Mouse (Mus musculus) neural tube, embryonic 13.5 days (tissue): ENCODE results near the gene Cfap43. TPM values are rescaled to one million over a fixed set of nuclear protein-coding genes. Genes with fewer than 3 reads are reported as not detected.

Experiments
- ATAC-seq: fragments of 200-750 bp; cut with Nextera tagmentation; 2 replicates; pipeline ENCODE4 v1.8.0; 2017; ENCODE audit warnings: low read depth, mild to moderate bottlenecking, moderate TSS enrichment, moderate library complexity
- H3K27ac ChIP-seq: fragments of 300-500 bp; sonication (generic); replicated peaks from 2 replicates; pipeline ENCODE4 v1.5.1; 2015; ENCODE audit warnings: moderate library complexity, mild to moderate bottlenecking, inconsistent platforms
- H3K27me3 ChIP-seq: fragments of 300-500 bp; sonication (generic); 2 replicates; pipeline ENCODE4 v1.6.1; 2015; ENCODE audit warnings: mild to moderate bottlenecking, inconsistent platforms
- H3K36me3 ChIP-seq: fragments of 300-500 bp; sonication (generic); 2 replicates; pipeline ENCODE4 v1.6.1; 2015; ENCODE audit warnings: mild to moderate bottlenecking, inconsistent platforms
- H3K4me1 ChIP-seq: fragments of 300-500 bp; sonication (generic); replicated peaks from 2 replicates; pipeline ENCODE4 v1.6.1; 2015; ENCODE audit warnings: inconsistent platforms
- H3K4me2 ChIP-seq: fragments of 300-500 bp; sonication (generic); 2 replicates; pipeline ENCODE4 v1.6.1; 2015; ENCODE audit warnings: inconsistent platforms, mild to moderate bottlenecking, moderate library complexity
- H3K4me3 ChIP-seq: fragments of 300-500 bp; sonication (generic); 2 replicates; pipeline ENCODE4 v1.5.1; 2015; ENCODE audit warnings: mild to moderate bottlenecking, inconsistent platforms
- H3K9ac ChIP-seq: fragments of 300-500 bp; sonication (generic); 2 replicates; pipeline ENCODE4 v1.6.1; 2015; ENCODE audit warnings: moderate library complexity, mild to moderate bottlenecking, inconsistent platforms
- H3K9me3 ChIP-seq: fragments of 300-500 bp; sonication (generic); 2 replicates; pipeline ENCODE4 v1.6.1; 2016; ENCODE audit warnings: inconsistent platforms
- WGBS: fragments of 180-500 bp; shearing (Covaris S2); methylation state at CpG from one replicate; pipeline ENCODE4 v1.1.7; 2015; 5-methylcytosine and 5-hydroxymethylcytosine counted together
- polyA plus RNA-seq: library from polyadenylated mRNA; unstranded; fragments of >200 nt; fragmentation: Nextera tagmentation; extraction: Ambion mirVana; gene quantifications from 2 replicates; pipeline ENCODE4 v1.2.1, GENCODE M21; 2015

The Cfap43 gene
- 0.28 and 0.47 TPM in 2 replicates for polyA plus RNA-seq

DNA sequence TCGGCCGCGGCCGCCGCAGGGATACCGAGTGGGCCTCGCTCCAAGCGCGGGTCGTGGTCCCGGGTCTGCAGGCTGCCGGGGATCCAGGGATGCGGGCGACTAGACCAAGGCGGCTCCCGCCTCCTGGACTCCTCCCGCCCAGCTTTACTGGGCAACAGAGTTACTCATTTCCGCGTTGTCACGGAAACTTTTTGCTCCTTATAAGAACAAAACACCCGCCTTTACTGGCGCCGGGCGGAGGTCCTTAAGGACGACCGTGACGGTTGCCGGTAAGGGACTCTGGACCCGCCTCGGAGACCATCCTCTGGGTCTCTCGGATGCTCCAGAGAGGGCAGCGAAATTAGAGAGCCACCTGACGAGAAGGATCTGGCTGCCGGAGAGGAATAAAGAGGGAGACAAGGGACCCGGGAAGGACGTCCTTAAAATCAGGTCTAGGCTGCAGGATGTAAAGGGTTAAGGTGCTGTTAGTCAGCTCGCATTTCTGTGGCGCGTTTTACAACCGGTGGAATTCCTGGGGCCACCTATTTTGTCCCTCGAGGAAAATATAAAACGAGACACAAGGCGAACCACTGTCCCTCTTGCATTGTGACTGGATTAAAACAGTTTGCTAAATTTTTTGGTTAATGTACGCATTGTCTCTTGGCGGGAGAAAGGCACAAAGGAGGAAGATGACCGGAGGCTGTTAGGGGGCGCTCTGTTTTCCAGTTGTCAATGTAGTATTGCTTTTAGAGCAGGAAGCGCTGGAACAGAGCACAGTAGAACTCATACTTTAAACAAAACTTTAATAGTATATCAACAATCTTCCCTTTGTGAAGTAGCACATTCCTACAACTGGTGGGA, at the start of gene Cfap43, which contains the start of gene Itprip:
Gene Cfap43, minus strand, starts transcription at position 162 of the 840 bp plus-strand sequence.
Gene Itprip, minus strand, starts transcription at position 174 of the 840 bp plus-strand sequence.
- H3K4me1 ChIP-seq, result peaks cover 33% of the 10 kb centered on the region
- peak within 1 kb of the TSS; percentile 85 for H3K27ac ChIP-seq
- WGBS, result under 1% methylated on average over 48 of the region's 48 CpGs
- peak; percentile 77 for ATAC-seq
- no peaks in the 10 kb centered on the region for H3K36me3 ChIP-seq
- H3K4me2 ChIP-seq, result peak within 1 kb of the TSS; percentile 87
- no peaks in the 10 kb centered on the region for H3K9me3 ChIP-seq
- H3K9ac ChIP-seq, result peak within 1 kb of the TSS; percentile 75
- H3K4me3 ChIP-seq, result peak within 1 kb of the TSS; percentile 62
- H3K27me3 ChIP-seq, result no peaks in the 10 kb centered on the region

DNA sequence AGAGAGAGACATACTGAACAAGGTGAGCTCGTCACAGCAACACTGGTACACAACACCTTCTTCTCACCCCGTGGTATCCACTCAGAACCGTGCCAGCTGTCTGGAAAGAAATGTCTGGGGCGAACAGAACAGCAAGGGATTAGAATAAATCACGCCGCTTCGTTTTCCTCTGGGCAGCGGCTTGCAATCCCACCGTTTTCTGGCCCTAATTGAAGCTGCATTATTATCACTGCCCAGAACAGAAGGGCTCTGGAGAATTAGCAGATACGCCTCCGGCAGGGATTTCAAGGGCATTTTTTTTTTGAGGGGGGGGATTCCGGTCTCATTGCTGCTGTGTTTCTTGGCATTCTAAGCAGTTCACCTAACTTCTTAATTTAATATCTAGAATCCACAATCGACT, 39.1 kb upstream of the Cfap43 start:
- Histone ChIP-seq H3K4me2 (no peak overlapping the region), H3K4me1 (0 out of 2 replicates have a peak, but pooled peaks cover 7% of the 10 kb centered on the region), H3K27ac (no peak overlapping the region), H3K4me3 (no peak overlapping the region), H3K27me3 (no peaks in the 10 kb centered on the region), H3K9me3 (no peaks in the 10 kb centered on the region), H3K36me3 (no peaks in the 10 kb centered on the region), H3K9ac (no peak overlapping the region)
- no peak for ATAC-seq
- 54% methylated on average over 13 of the region's 13 CpGs for WGBS

DNA sequence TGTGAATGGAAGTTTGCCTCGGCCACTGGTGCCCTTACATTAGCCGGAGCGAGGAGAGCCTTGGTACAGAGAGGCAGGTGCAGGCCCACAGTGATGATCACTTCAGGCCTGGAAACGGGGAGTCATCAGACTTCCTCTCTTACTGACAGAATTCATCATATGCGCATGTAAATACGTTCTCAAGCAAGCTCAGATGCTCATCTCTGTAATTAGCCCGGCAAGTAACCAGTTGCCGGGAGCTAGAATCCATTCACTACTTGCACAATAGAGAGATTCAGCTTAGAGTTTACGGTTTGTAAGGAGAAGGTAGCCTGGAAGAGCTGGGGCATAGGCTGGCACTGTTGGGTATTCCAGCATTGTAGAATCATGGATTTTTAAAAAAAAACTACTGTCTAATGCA, 34.1 kb upstream of the Cfap43 start:
- WGBS, result 41% methylated on average over 9 of the region's 9 CpGs
- no peak for ATAC-seq
- no peaks in the 10 kb centered on the region for H3K36me3 ChIP-seq
- no peak overlapping the region; the same call in 1 of the 2 replicates for H3K27ac ChIP-seq
- no peak overlapping the region for H3K9ac ChIP-seq
- H3K4me3 ChIP-seq, result no peak overlapping the region
- H3K9me3 ChIP-seq, result no peaks in the 10 kb centered on the region
- H3K4me2 ChIP-seq, result no peak overlapping the region
- no peaks in the 10 kb centered on the region for H3K27me3 ChIP-seq
- H3K4me1 ChIP-seq, result peaks cover 11% of the 10 kb centered on the region; the same call in 1 of the 2 replicates

DNA sequence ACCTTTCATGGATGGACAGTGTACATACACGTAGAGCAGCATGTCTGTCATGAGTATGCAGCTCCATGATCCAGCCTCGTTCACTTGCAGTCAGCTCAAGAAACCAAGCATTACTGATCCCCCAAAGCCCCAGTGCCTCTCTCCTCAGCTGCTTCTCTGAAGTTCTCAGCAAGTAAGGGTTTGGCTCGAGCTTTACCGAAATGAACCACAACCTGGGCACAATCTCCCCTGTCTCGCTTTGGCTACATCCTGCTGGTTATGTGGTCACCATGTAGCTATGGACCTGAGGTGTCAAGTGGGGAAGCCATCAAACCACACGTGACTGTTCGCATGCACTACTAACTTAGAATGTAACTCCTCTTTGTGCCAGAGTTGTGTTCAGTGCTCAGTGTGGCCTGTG, 31.9 kb upstream of the Cfap43 start:
- WGBS, result 90% methylated on average over 7 of the region's 7 CpGs
- no peak for ATAC-seq

DNA sequence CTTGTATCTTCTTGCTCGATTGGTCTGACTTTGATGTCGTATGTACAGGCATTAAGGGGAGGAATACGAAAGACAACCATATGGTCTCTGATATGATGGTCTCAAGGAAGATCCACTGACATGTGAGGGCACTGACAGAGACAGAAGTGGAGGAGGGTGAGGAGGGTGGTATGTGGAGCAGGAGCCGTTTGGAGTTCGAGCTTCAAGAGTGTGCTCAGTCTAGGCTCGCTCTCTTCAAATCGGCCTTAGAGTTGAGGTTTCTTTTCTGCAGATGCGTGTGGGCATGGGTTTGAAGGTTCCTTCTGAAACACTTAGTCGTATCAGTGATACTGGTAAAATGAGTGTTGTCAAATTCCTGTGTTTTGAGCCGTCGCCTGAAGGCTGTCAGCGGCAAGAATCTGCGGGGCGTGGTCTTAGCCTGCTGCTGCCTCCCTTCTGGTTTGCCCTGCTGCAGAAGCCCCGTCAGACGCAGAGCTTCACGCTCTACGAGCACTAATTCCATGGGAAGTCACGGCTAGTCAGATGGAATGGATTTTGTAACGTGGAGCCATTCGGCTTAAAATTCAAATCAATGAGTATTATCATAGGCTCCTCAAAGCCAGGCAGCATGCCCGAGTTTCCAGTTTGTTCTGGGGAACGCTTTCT, 27.9 kb upstream of the Cfap43 start:
- Histone ChIP-seq H3K4me3 (no peak overlapping the region), H3K9ac (no peak overlapping the region), H3K4me2 (0 out of 2 replicates have a peak overlapping the region, but pooled peaks have one; percentile 1), H3K27me3 (no peaks in the 10 kb centered on the region), H3K4me1 (0 out of 2 replicates have a peak, but pooled peaks cover 6% of the 10 kb centered on the region), H3K9me3 (no peaks in the 10 kb centered on the region), H3K27ac (no peak overlapping the region), H3K36me3 (no peaks in the 10 kb centered on the region)
- 52% methylated on average over 23 of the region's 23 CpGs for WGBS
- ATAC-seq, result no peak

More for the DNA sequence above, 31.9 kb upstream of the Cfap43 start:
- H3K4me3 ChIP-seq, result no peak overlapping the region
- no peaks in the 10 kb centered on the region for H3K9me3 ChIP-seq
- H3K27ac ChIP-seq, result no peak overlapping the region
- H3K9ac ChIP-seq, result no peak overlapping the region
- no peaks in the 10 kb centered on the region for H3K27me3 ChIP-seq
- H3K36me3 ChIP-seq, result no peaks in the 10 kb centered on the region
- peaks cover 15% of the 10 kb centered on the region; the same call in 1 of the 2 replicates for H3K4me1 ChIP-seq
- no peak overlapping the region for H3K4me2 ChIP-seq

DNA sequence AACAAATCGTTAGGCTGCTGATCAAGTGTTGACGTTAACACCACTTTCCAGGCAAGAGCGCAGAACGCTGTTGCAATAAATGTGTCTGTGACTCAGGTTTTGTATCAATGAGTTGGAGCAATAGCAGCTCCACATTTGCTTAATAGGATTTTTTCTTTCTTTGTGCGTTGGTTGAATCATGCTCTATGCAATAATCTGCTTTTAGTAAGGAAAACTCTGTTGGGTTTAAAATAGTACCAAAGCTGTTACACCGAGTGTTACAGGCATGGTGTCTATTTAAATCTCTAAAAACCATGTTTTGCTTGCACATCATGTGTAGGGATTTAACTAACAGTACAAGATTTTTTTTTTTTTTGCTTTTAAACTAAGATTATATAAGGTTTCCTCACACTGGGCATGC, 20.3 kb upstream of the Cfap43 start:
- Histone ChIP-seq H3K36me3 (no peaks in the 10 kb centered on the region), H3K4me3 (no peak overlapping the region), H3K9me3 (no peaks in the 10 kb centered on the region), H3K9ac (no peak overlapping the region), H3K27ac (no peak overlapping the region), H3K4me1 (peaks cover 7% of the 10 kb centered on the region; the same call in 1 of the 2 replicates), H3K27me3 (0 out of 2 replicates have a peak, but pooled peaks cover 2% of the 10 kb centered on the region), H3K4me2 (no peak overlapping the region)
- ATAC-seq, result no peak
- 84% methylated on average over 6 of the region's 6 CpGs for WGBS

DNA sequence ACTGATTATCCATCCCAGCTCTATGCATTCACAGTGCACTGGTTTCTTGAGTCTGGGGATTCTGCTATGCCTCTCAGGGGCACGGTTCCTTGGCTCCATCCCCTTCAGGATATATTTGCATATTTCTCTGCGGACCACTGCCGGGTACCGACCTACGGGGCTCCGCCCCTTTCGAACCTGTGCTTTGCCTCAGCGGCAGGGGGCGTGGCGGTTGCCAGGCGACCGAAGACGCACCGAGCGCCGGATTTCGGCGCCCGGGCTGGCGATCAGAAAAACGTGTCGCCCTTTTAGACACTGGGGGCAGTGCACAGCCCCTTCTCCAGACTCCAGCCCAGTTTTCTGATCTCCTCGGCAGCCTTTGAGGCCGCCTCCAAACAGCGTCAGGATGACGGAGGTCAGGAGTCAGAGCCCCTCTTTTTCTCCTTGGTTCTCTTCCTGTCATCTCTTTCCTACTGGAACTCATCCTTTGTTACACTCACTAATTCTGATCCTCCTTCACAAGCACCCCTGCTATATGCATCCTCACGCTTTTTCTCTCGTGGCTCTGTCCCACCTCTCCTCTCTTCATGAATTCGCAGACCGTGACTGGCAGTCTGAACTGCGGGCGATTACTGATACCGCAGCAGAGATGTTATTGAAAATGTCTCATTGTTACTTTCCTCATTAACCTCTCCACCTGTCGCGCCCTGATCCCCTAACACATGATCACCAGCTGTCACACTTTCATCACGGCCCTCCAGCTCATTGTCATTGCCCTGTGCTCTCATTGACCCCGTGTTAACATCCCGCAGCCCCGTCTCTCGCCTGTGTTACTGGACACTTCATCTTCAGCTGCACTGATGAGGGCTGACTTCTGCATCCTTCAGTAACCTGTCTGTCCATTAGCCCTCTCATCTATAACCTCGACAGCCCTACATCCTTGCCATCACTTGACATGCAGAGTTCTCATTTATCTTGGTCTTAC, 18.6 kb upstream of the Cfap43 start, which contains the start of gene Cfap58:
Gene Cfap58, plus strand, starts transcription at position 233 of the 964 bp plus-strand sequence.
- 5% methylated on average over 41 of the region's 41 CpGs for WGBS
- H3K27ac ChIP-seq, result no peak within 1 kb of the TSS; the same call in 1 of the 2 replicates

DNA sequence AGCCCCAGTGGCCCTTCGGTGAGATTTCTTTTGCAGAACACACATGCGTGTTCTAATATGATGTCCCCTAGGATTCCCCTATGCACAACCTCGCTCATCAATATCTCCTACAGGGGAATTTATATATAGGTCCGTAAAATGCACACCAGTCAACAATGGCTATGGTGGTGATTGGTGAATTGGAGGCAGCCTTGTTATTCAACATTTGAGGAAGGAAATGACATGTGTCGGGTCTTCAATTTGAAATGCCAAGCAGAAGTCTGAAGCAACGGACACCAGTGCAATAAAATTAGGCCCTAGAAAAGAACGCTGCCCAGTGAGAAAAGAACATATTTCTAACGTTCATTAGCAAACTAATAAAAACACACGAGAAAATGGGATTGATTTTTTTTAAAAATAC, 17.9 kb upstream of the Cfap43 start:
- Histone ChIP-seq H3K27me3 (0 out of 2 replicates have a peak, but pooled peaks cover 2% of the 10 kb centered on the region), H3K9me3 (no peaks in the 10 kb centered on the region), H3K27ac (no peak overlapping the region), H3K36me3 (no peaks in the 10 kb centered on the region), H3K4me3 (peak overlapping the region; percentile 37), H3K9ac (peak overlapping the region; percentile 60; the same call in 1 of the 2 replicates), H3K4me2 (peak overlapping the region; percentile 63), H3K4me1 (peaks cover 7% of the 10 kb centered on the region)
- WGBS, result 60% methylated on average over 9 of the region's 9 CpGs
- no peak for ATAC-seq

More for the DNA sequence above, 18.6 kb upstream of the Cfap43 start, which contains the start of gene Cfap58:
- Histone ChIP-seq H3K9me3 (no peaks in the 10 kb centered on the region), H3K27me3 (0 out of 2 replicates have a peak, but pooled peaks cover 2% of the 10 kb centered on the region), H3K9ac (peak within 1 kb of the TSS; percentile 60), H3K4me1 (peaks cover 7% of the 10 kb centered on the region; the same call in 1 of the 2 replicates), H3K4me2 (peak within 1 kb of the TSS; percentile 63), H3K4me3 (peak within 1 kb of the TSS; percentile 37), H3K36me3 (no peaks in the 10 kb centered on the region)
- peak; percentile 85 for ATAC-seq

DNA sequence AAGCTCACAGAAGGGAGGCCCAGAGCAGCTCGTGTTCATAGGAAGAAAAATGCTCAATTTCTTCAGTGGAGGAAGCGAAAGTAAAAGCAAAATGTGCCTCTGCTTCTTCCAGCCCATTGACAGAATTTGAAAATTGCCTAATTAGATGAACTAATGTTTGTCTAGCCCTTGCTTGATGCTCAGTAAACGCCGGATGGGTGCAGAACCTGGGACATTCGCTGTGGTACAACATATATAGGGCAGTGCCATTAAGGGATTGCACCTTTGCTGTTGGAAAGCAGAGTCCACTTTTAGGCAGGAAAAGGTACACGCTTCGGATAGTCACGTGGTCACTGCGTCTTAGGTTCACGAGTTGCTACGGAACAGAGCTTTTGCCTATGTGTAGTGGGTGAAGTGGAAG, 17.4 kb upstream of the Cfap43 start:
- H3K27me3 ChIP-seq, result 0 out of 2 replicates have a peak, but pooled peaks cover 2% of the 10 kb centered on the region
- no peak overlapping the region for H3K9ac ChIP-seq
- no peak for ATAC-seq
- peaks cover 7% of the 10 kb centered on the region for H3K4me1 ChIP-seq
- H3K36me3 ChIP-seq, result no peaks in the 10 kb centered on the region
- 88% methylated on average over 11 of the region's 11 CpGs for WGBS
- H3K4me2 ChIP-seq, result no peak overlapping the region; the same call in 1 of the 2 replicates
- no peak overlapping the region for H3K4me3 ChIP-seq
- no peaks in the 10 kb centered on the region for H3K9me3 ChIP-seq
- no peak overlapping the region for H3K27ac ChIP-seq

DNA sequence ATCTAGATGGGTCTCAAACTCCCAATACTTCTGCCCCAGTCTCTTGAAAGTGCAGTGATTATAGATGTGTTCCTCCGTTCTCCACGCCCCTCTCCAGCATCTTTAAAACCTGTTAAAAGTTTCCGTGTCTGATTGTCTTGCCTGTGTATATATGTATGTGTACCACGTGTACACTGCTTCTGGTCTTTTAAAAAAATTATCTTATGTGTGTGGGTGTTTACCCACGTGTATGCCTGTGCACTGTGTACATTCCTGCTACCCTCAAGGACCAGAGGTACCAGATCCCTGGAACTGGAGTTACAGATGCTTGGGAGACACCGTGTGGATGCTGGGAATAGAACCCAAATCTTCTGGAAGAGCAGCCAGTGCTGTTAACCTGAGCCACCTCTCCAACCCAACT, 16.4 kb upstream of the Cfap43 start:
- Histone ChIP-seq H3K4me1 (peaks cover 7% of the 10 kb centered on the region), H3K9ac (no peak overlapping the region), H3K36me3 (no peaks in the 10 kb centered on the region), H3K9me3 (no peaks in the 10 kb centered on the region), H3K4me3 (no peak overlapping the region), H3K27ac (no peak overlapping the region), H3K27me3 (0 out of 2 replicates have a peak, but pooled peaks cover 2% of the 10 kb centered on the region), H3K4me2 (no peak overlapping the region)
- no peak for ATAC-seq
- WGBS, result 84% methylated on average over 6 of the region's 6 CpGs

DNA sequence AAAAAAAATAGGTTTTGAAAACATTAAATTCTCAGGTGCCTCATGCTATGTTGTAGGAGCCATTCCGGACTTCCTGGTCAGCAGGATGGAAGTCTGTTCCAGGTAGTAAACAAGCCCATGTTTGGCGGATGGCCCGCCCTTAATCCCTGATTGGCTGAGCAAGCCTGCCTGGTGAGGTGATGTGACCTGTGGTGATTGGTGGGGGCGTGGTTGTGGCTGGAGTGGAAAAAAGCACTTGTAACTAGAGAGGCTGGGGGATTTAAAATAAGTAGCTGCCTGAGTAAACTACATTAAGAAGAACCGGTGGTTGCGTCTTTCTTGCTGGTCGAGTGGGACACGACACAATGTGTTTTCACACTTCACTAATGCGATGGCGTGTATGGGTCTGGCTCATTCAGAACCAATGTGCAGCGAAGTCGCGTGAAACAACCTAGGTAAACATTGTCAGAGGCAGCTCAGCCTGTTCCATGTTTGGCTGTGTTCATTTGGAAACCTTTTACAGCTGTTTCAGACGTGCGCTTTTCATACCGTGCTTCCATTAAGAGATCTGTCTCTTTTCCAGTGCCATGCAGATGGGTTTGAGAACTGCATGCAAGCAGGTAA, 15.7 kb upstream of the Cfap43 start:
- 0 out of 2 replicates have a peak, but pooled peaks cover 2% of the 10 kb centered on the region for H3K27me3 ChIP-seq
- peaks cover 7% of the 10 kb centered on the region for H3K4me1 ChIP-seq
- WGBS, result 74% methylated on average over 16 of the region's 16 CpGs
- no peak overlapping the region for H3K4me3 ChIP-seq
- H3K27ac ChIP-seq, result no peak overlapping the region
- no peak overlapping the region for H3K9ac ChIP-seq
- H3K36me3 ChIP-seq, result no peaks in the 10 kb centered on the region
- no peak overlapping the region for H3K4me2 ChIP-seq
- no peaks in the 10 kb centered on the region for H3K9me3 ChIP-seq
- ATAC-seq, result no peak
